In genomic region chr17:90453280-90453679, GRCm38 (mm10) we compare ENCODE assay signal across 14 mouse cellular contexts.
DNase-seq lines count a peak whose midpoint lies in the region; ATAC-seq lines count a peak whose summit lies in the region.
"Had no signal": no experiment of that assay in that cellular context is flagged by ENCODE, and none has a peak within 500 bp of the region (broad histone marks: within the 10 kb centered on the region; RNA-seq: fewer than 3 reads in every experiment).

No protein-coding gene starts in this region.

- H3K36me3 ChIP-seq in forebrain, embryonic 13.5 days (ENCODE audit: poor library complexity, severe bottlenecking): no peaks in the 10 kb centered on the region
- H3K36me3 ChIP-seq in midbrain, embryonic 12.5 days: no peaks in the 10 kb centered on the region
- H3K36me3 ChIP-seq: embryonic facial prominence, embryonic 13.5 days had no signal

- H3K4me3 ChIP-seq in forebrain, embryonic 13.5 days: peak overlapping the region; percentile 68
- H3K4me3 ChIP-seq in midbrain, embryonic 12.5 days: peak overlapping the region; percentile 66; the same call in 1 of the 2 replicates
- H3K4me3 ChIP-seq: heart, adult 2 months had no signal

- WGBS in forebrain, embryonic 13.5 days: 43% methylated on average over 4 of the region's 4 CpGs
- WGBS in midbrain, embryonic 12.5 days: 50% methylated on average over 4 of the region's 4 CpGs

- H3K9me3 ChIP-seq in forebrain, embryonic 13.5 days (replicated peaks): no peaks in the 10 kb centered on the region
- no peaks in the 10 kb centered on the region for H3K9me3 ChIP-seq in midbrain, embryonic 12.5 days
- H3K9me3 ChIP-seq: embryonic facial prominence, embryonic 13.5 days had no signal

- no peak for ATAC-seq in forebrain, embryonic 13.5 days
- no peak for ATAC-seq in midbrain, embryonic 12.5 days (ENCODE audit: low FRiP score, low read depth)
- ATAC-seq in erythroid progenitor cell, adult 5-6 weeks (replicated peaks; ENCODE audit: low FRiP score, poor library complexity, severe bottlenecking): no peak

- peak; percentile 62 for DNase-seq in cerebellum, adult 9-10 months
- no peak for DNase-seq in cerebellum, adult 11 months
- peak; percentile 2 for DNase-seq in ES-CJ7 (ENCODE audit: low read depth, low spot score)
- DNase-seq in ovary, postnatal 14 days (ENCODE audit: low spot score): no peak
- no peak for DNase-seq in heart, adult 11 months
- DNase-seq: adrenal gland, postnatal 10 days; heart, adult 2 months; kidney, adult 9 months; lung, postnatal 4 days; thymus, postnatal 14 days had no signal

- peak overlapping the region; percentile 91 for H3K4me2 ChIP-seq in forebrain, embryonic 13.5 days
- H3K4me2 ChIP-seq in midbrain, embryonic 12.5 days (replicated peaks): peak overlapping the region; percentile 88

- H3K27me3 ChIP-seq in forebrain, embryonic 13.5 days: peaks cover 8% of the 10 kb centered on the region
- peaks cover 26% of the 10 kb centered on the region for H3K27me3 ChIP-seq in midbrain, embryonic 12.5 days

- H3K27ac ChIP-seq in forebrain, embryonic 13.5 days: peak overlapping the region; percentile 59; the same call in 1 of the 2 replicates
- H3K27ac ChIP-seq in midbrain, embryonic 12.5 days (replicated peaks): no peak overlapping the region
- H3K27ac ChIP-seq: embryonic facial prominence, embryonic 13.5 days; heart, adult 2 months had no signal

- peak overlapping the region; percentile 50 for H3K9ac ChIP-seq in forebrain, embryonic 13.5 days
- H3K9ac ChIP-seq in midbrain, embryonic 12.5 days (replicated peaks): no peak overlapping the region
- H3K9ac ChIP-seq: embryonic facial prominence, embryonic 13.5 days had no signal

- H3K4me1 ChIP-seq in forebrain, embryonic 13.5 days: peaks cover 17% of the 10 kb centered on the region
- peaks cover 7% of the 10 kb centered on the region; the same call in 1 of the 2 replicates for H3K4me1 ChIP-seq in midbrain, embryonic 12.5 days

Comparison
In these comparisons a context has a peak if more than half of its experiments do, and no peak if none do; other contexts are left out.
1. DNase-seq: peak in cerebellum, adult 9-10 months (single experiment) and ES-CJ7 (single experiment); none in cerebellum, adult 11 months (single experiment), ovary, postnatal 14 days (single experiment) and heart, adult 11 months (single experiment).